Mouse (Mus musculus) midbrain, embryonic 11.5 days (tissue): ENCODE data around the gene 4933424G06Rik. TPM values are rescaled to one million over a fixed set of nuclear protein-coding genes. Genes with fewer than 3 reads are reported as not detected.

Source experiments
- ATAC-seq: fragments of 200-750 bp; cut with Nextera tagmentation; 2 replicates; pipeline ENCODE4 v1.8.0; 2017; ENCODE audit warnings: moderate TSS enrichment, moderate library complexity; ENCODE audit not compliant: low FRiP score
- DNase-seq: peaks from one replicate; pipeline ENCODE4 v3.0.0; 2015; ENCODE audit warnings: low spot score; ENCODE audit errors: missing footprints
- H3K27ac ChIP-seq: fragments of 300-500 bp; sonication (generic); 2 replicates; pipeline ENCODE4 v1.5.1; 2014; ENCODE audit warnings: low read depth, low read length
- H3K27me3 ChIP-seq: fragments of 300-500 bp; sonication (generic); 2 replicates; pipeline ENCODE4 v1.6.1; 2014; ENCODE audit warnings: mild to moderate bottlenecking, low read length, moderate library complexity, mixed read lengths; ENCODE audit not compliant: control insufficient read depth, insufficient read depth
- H3K36me3 ChIP-seq: fragments of 300-500 bp; sonication (generic); 2 replicates; pipeline ENCODE4 v1.6.1; 2014; ENCODE audit warnings: mild to moderate bottlenecking, low read length, moderate library complexity, mixed read lengths; ENCODE audit not compliant: control insufficient read depth, insufficient read depth
- H3K4me1 ChIP-seq: fragments of 300-500 bp; sonication (generic); 2 replicates; pipeline ENCODE4 v1.6.1; 2014; ENCODE audit warnings: low read length; ENCODE audit not compliant: control insufficient read depth, insufficient read depth
- H3K4me2 ChIP-seq: fragments of 300-500 bp; sonication (generic); 2 replicates; pipeline ENCODE4 v1.6.1; 2014; ENCODE audit warnings: mild to moderate bottlenecking, moderate library complexity
- H3K4me3 ChIP-seq: fragments of 300-500 bp; sonication (generic); 2 replicates; pipeline ENCODE4 v1.5.1; 2014; ENCODE audit warnings: low read depth, low read length
- H3K9ac ChIP-seq: fragments of 300-500 bp; sonication (generic); 2 replicates; pipeline ENCODE4 v1.6.1; 2014; ENCODE audit warnings: low read length
- H3K9me3 ChIP-seq: fragments of 300-500 bp; sonication (generic); 2 replicates; pipeline ENCODE4 v1.6.1; 2016; ENCODE audit warnings: low read length; ENCODE audit not compliant: control insufficient read depth
- WGBS: fragments of 180-500 bp; shearing (Covaris S2); extraction: QIAGEN DNeasy Blood & Tissue Kit; methylation state at CpG from one replicate; pipeline ENCODE4 v1.1.7; 2014; 5-methylcytosine and 5-hydroxymethylcytosine counted together
- polyA plus RNA-seq: library from polyadenylated mRNA; unstranded; fragments of >200 nt; fragmentation: Nextera tagmentation; extraction: Ambion mirVana; gene quantifications from 2 replicates; pipeline ENCODE4 v1.2.1, GENCODE M21; 2014

4933424G06Rik gene
- polyA plus RNA-seq, 1 experiment from 2014 or later, result 0.23 TPM

GRCm38 (mm10) chr1:36707166-36707565 lies 2.8 kb upstream of the 4933424G06Rik start:
- DNase-seq, result no peak

GRCm38 (mm10) chr1:36707797-36708196 lies 2.2 kb upstream of the 4933424G06Rik start:
- Histone ChIP-seq H3K27me3 (no peaks in the 10 kb centered on the region), H3K27ac (no peak overlapping the region), H3K4me1 (peaks cover 13% of the 10 kb centered on the region), H3K4me2 (no peak overlapping the region), H3K36me3 (peaks cover 17% of the 10 kb centered on the region; the same call in 1 of the 2 replicates), H3K4me3 (no peak overlapping the region), H3K9me3 (no peaks in the 10 kb centered on the region), H3K9ac (no peak overlapping the region)
- whole genome bisulfite sequencing, result 78% methylated on average over 3 of the region's 3 CpGs
- ATAC-seq (no peak), DNase-seq (no peak)

More at GRCm38 (mm10) chr1:36707166-36707565, 2.8 kb upstream of the 4933424G06Rik start:
- Histone ChIP-seq H3K27me3 (no peaks in the 10 kb centered on the region), H3K9me3 (no peaks in the 10 kb centered on the region), H3K36me3 (peaks cover 20% of the 10 kb centered on the region; the same call in 1 of the 2 replicates), H3K4me3 (no peak overlapping the region), H3K27ac (no peak overlapping the region), H3K4me2 (no peak overlapping the region), H3K4me1 (peaks cover 13% of the 10 kb centered on the region), H3K9ac (no peak overlapping the region)
- WGBS, result 77% methylated on average over 2 of the region's 2 CpGs
- no peak for ATAC-seq

- ATAC-seq (no peak), DNase-seq (no peak)
- H3K4me3 ChIP-seq, result peak overlapping the region; percentile 92
- peaks cover 13% of the 10 kb centered on the region for H3K4me1 ChIP-seq
- no peak overlapping the region for H3K27ac ChIP-seq
- WGBS, result 85% methylated on average over 1 of the region's 1 CpGs
- H3K27me3 ChIP-seq, result no peaks in the 10 kb centered on the region
- H3K4me2 ChIP-seq, result peak overlapping the region; percentile 61
- no peaks in the 10 kb centered on the region for H3K9me3 ChIP-seq
- peak overlapping the region; percentile 92 for H3K9ac ChIP-seq
- H3K36me3 ChIP-seq, result peaks cover 13% of the 10 kb centered on the region; the same call in 1 of the 2 replicates
Measured at GRCm38 (mm10) chr1:36708626-36709025, 1.3 kb upstream of the 4933424G06Rik start.

GRCm38 (mm10) chr1:36709055-36709853 lies 695 bp upstream of the 4933424G06Rik start:
- WGBS, result 2% methylated on average over 33 of the region's 33 CpGs
- peak overlapping the region; percentile 92 for H3K9ac ChIP-seq
- H3K4me1 ChIP-seq, result peaks cover 13% of the 10 kb centered on the region
- peak overlapping the region; percentile 67 for H3K27ac ChIP-seq
- peak overlapping the region; percentile 61 for H3K4me2 ChIP-seq
- H3K36me3 ChIP-seq, result peaks cover 8% of the 10 kb centered on the region; the same call in 1 of the 2 replicates
- no peaks in the 10 kb centered on the region for H3K27me3 ChIP-seq
- ATAC-seq (peak; percentile 82), DNase-seq (peak; percentile 86)
- H3K4me3 ChIP-seq, result peak overlapping the region; percentile 92
- H3K9me3 ChIP-seq, result no peaks in the 10 kb centered on the region

GRCm38 (mm10) chr1:36711104-36711503 lies 1.2 kb downstream of the 4933424G06Rik start:
- H3K4me1 ChIP-seq, result peaks cover 13% of the 10 kb centered on the region
- no peak overlapping the region for H3K27ac ChIP-seq
- no peak overlapping the region for H3K9ac ChIP-seq
- H3K36me3 ChIP-seq, result no peaks in the 10 kb centered on the region
- H3K4me3 ChIP-seq, result no peak overlapping the region
- no peaks in the 10 kb centered on the region for H3K9me3 ChIP-seq
- H3K27me3 ChIP-seq, result no peaks in the 10 kb centered on the region
- ATAC-seq (no peak), DNase-seq (no peak)
- 98% methylated on average over 2 of the region's 2 CpGs for WGBS
- H3K4me2 ChIP-seq, result no peak overlapping the region

- Histone ChIP-seq H3K27ac (no peak within 1 kb of the TSS), H3K36me3 (no peaks in the 10 kb centered on the region), H3K9me3 (no peaks in the 10 kb centered on the region), H3K27me3 (no peaks in the 10 kb centered on the region), H3K4me1 (no peaks in the 10 kb centered on the region), H3K4me2 (no peak within 1 kb of the TSS), H3K4me3 (no peak within 1 kb of the TSS), H3K9ac (no peak within 1 kb of the TSS)
- DNase-seq, result no peak
- WGBS, result 84% methylated on average over 5 of the region's 5 CpGs
- ATAC-seq, result no peak
Measured at GRCm38 (mm10) chr1:36714311-36714710, 4.4 kb downstream of the 4933424G06Rik start, which contains the start of gene Actr1b. Actr1b (minus strand) TSS chr1:36714422.

- H3K36me3 ChIP-seq, result no peaks in the 10 kb centered on the region
- ATAC-seq (no peak), DNase-seq (no peak)
- H3K27me3 ChIP-seq, result no peaks in the 10 kb centered on the region
- H3K9me3 ChIP-seq, result no peaks in the 10 kb centered on the region
- H3K27ac ChIP-seq, result no peak overlapping the region
- WGBS, result 86% methylated on average over 1 of the region's 1 CpGs
- H3K9ac ChIP-seq, result no peak overlapping the region
- H3K4me2 ChIP-seq, result no peak overlapping the region
- H3K4me3 ChIP-seq, result no peak overlapping the region
- H3K4me1 ChIP-seq, result no peaks in the 10 kb centered on the region
Measured at GRCm38 (mm10) chr1:36718786-36719185, 8.8 kb downstream of the 4933424G06Rik start.

- ATAC-seq, result no peak
- no peaks in the 10 kb centered on the region for H3K36me3 ChIP-seq
- no peak overlapping the region for H3K27ac ChIP-seq
- H3K9me3 ChIP-seq, result no peaks in the 10 kb centered on the region
- DNase-seq, result no peak
- H3K4me2 ChIP-seq, result no peak overlapping the region
- H3K4me3 ChIP-seq, result no peak overlapping the region
- WGBS, result 77% methylated on average over 16 of the region's 16 CpGs
- H3K9ac ChIP-seq, result no peak overlapping the region
- H3K27me3 ChIP-seq, result no peaks in the 10 kb centered on the region
- H3K4me1 ChIP-seq, result no peaks in the 10 kb centered on the region
Measured at GRCm38 (mm10) chr1:36723146-36724056, 13.5 kb downstream of the 4933424G06Rik start.

- H3K9ac ChIP-seq, result no peak overlapping the region
- 86% methylated on average over 4 of the region's 4 CpGs for WGBS
- no peak for ATAC-seq
- no peaks in the 10 kb centered on the region for H3K27me3 ChIP-seq
- no peaks in the 10 kb centered on the region for H3K4me1 ChIP-seq
- H3K36me3 ChIP-seq, result no peaks in the 10 kb centered on the region
- no peak overlapping the region for H3K27ac ChIP-seq
- no peak for DNase-seq
- H3K4me2 ChIP-seq, result no peak overlapping the region
- no peak overlapping the region for H3K4me3 ChIP-seq
- H3K9me3 ChIP-seq, result no peaks in the 10 kb centered on the region
Measured at GRCm38 (mm10) chr1:36724057-36724431, 14.1 kb downstream of the 4933424G06Rik start.
